ENCODE assay signal across 8 mouse cellular contexts in genomic region chr3:37639690-37640089, GRCm38 (mm10). TPM values are rescaled to one million over a fixed set of nuclear protein-coding genes. Genes with fewer than 3 reads are reported as not detected.
DNase-seq lines count a peak whose midpoint lies in the region; ATAC-seq and TF ChIP-seq lines count a peak whose summit lies in the region.

Spry1 (plus strand) TSS chr3:37639947.

- peak within 1 kb of the TSS; percentile 84 for H3K4me3 ChIP-seq in lung, embryonic 14.5 days (ENCODE audit: low read depth, low read length)

- H3K9me3 ChIP-seq in lung, embryonic 14.5 days (ENCODE audit: low read depth, low read length), result no peaks in the 10 kb centered on the region

- peak; percentile 95 for ATAC-seq in frontal cortex, adult (ENCODE audit: low TSS enrichment)
- ATAC-seq in hematopoietic stem cell, adult 5-6 weeks (replicated peaks in 1 of 2; ENCODE audit: insufficient read depth in 1 of 2, low FRiP score in 2 of 2, low TSS enrichment in 1 of 2, low read depth in 1 of 2, poor library complexity in 2 of 2, severe bottlenecking in 2 of 2), result peak; percentile 68 to 86
- peak; percentile 79 for ATAC-seq in lung, embryonic 14.5 days (ENCODE audit: insufficient read depth)
- peak; percentile 90 for ATAC-seq in neutrophil, adult 5-6 weeks (ENCODE audit: extremely low read depth, insufficient number of reproducible peaks, low FRiP score, poor library complexity, severe bottlenecking)

- H3K4me1 ChIP-seq in lung, embryonic 14.5 days (ENCODE audit: insufficient read depth), result peaks cover 7% of the 10 kb centered on the region

- WGBS in lung, embryonic 14.5 days, result under 1% methylated on average over 38 of the region's 38 CpGs

- peak; percentile 21; the same call in 1 of the 2 replicates for TF ChIP-seq CTCF in lung, embryonic 14.5 days (IDR thresholded peaks at IDR 0.05; ENCODE audit: low read depth)

- peak; percentile 96 for DNase-seq in Muller cell, postnatal 12 days (ENCODE audit: inconsistent ontology term)
- DNase-seq in cerebellum, adult 9-10 months, result peak; percentile 98
- DNase-seq in layer of hippocampus, adult 8-10 months (ENCODE audit: low spot score in 2 of 2), result peak; percentile 90 to 97
- peak; percentile 97 for DNase-seq in lung, embryonic 14.5 days
- peak; percentile 87 for DNase-seq in testis, postnatal 14 days (ENCODE audit: low spot score)

- peak within 1 kb of the TSS; percentile 85 for H3K4me2 ChIP-seq in lung, embryonic 14.5 days

- H3K27me3 ChIP-seq in lung, embryonic 14.5 days (ENCODE audit: insufficient read depth, low read length), result no peaks in the 10 kb centered on the region

- peak within 1 kb of the TSS; percentile 90 for H3K9ac ChIP-seq in lung, embryonic 14.5 days

- H3K27ac ChIP-seq in lung, embryonic 14.5 days (ENCODE audit: low read depth), result peak within 1 kb of the TSS; percentile 95

- peaks cover 19% of the 10 kb centered on the region for H3K36me3 ChIP-seq in lung, embryonic 14.5 days (ENCODE audit: insufficient read depth)

RNA-seq across cellular contexts. Expression of gene Spry1, which starts in this region (rescaled TPM):
- total RNA-seq in hematopoietic stem cell, adult 5-6 weeks (2017), result 16.3 and 29.6 TPM in 2 replicates
- 10 to 100 TPM in 2 of 4 experiments, 1 to 10 TPM in 2; 9.0 to 13.6 (median 10.1) TPM for total RNA-seq in layer of hippocampus, adult 8-10 months (2022)
- polyA plus RNA-seq in lung, embryonic 14.5 days (2014; fragmentation: Nextera tagmentation; extraction: Ambion mirVana), result 15.6 and 17.8 TPM in 2 replicates
- total RNA-seq in neutrophil, adult 5-6 weeks (2017), result 0.58 and 0.74 TPM in 2 replicates

Comparison
In these comparisons a context has a peak if more than half of its experiments do, and no peak if none do; other contexts are left out.
1. Peak in every context shown above with its lines: DNase-seq, ATAC-seq, H3K4me3 ChIP-seq and H3K27ac ChIP-seq.
2. Peak in ATAC-seq in neutrophil, adult 5-6 weeks; RNA of the gene not detected or under 1 TPM.